Mouse (Mus musculus) T-helper 1 cell (primary cell): ENCODE measurements around the gene Copg2.

Source experiments
- in situ Hi-C: fragments of 300-600 bp; cut with MboI, MseI; formaldehyde crosslinking; loops from one replicate; pipeline ENCODE4 v1.15.1; 2025; ENCODE audit warnings: high pct_unique_total_duplicates

The Copg2 gene

DNA sequence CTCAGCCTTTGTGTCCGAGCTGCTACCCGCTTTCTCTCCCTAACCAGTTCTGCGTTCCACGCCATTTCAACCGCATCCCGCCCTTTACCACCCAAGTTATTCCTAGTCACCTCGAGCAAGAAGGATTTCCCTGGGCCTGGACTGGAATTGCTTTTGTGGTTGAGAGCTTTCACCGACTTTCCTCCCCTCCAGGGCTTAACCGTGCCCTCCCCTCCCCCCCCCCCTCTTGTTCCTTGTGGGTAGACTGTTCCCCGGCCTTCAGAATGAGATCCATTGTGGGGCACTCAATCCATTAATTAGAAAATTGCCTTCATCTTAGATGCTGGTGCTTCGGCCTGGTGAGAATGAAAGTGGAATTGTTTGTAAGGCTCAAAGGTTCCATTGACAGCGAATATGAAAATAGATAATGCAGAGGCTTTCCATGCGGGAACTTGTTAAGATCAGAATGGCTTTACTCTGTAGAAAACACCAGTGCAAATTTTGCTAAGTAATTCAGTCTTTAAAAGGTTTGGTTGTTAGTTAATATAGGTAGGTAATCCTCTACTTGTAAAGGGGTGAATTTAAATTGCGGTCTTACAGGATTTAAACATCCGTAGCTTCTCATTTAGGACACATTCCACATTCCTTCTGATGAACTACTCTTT, 160.7 kb downstream of the Copg2 start:
- in situ Hi-C loops, result no loop called here

GRCm38 (mm10) chr6:30734988-30735727, 161.4 kb downstream of the Copg2 start:
- in situ Hi-C loops, result no loop called here

GRCm38 (mm10) chr6:30734465-30734864, 162.1 kb downstream of the Copg2 start:
- in situ Hi-C loops, result no loop called here

GRCm38 (mm10) chr6:30732571-30733130, 163.9 kb downstream of the Copg2 start:
- in situ Hi-C loops, result no loop called here

DNA sequence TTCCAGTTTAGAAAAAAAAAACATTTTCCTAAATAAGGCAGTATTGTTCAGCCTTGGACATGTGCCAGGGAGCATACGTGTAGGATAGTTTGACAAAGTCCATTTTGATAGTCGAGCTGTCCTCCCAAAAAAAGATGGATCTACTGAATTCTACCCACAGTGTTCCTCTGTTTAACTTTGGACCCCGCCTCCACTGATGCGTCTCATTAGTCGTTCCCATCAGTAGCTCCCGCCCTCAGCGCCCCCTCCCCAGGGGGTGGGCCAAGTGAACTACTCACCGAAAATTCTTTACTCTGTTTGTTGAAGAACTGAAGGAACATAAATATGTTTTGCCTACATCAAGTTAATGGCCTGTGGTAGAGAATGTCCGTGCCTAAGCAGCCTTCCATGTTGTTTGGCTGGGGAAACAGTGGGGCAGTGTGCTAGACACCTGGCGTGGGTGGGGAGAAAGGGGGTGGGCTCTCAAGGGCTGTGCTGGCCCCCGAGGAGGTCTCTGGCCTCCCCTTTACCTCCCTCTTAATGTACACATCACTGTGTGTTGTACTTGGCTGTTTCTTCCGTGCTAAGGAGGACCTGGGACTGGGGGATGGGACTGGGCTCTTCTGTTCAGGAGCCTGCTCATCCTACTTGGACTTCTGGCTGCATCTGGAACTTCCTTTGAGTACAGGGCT, 166.2 kb downstream of the Copg2 start:
- in situ Hi-C loops, result no loop called here

DNA sequence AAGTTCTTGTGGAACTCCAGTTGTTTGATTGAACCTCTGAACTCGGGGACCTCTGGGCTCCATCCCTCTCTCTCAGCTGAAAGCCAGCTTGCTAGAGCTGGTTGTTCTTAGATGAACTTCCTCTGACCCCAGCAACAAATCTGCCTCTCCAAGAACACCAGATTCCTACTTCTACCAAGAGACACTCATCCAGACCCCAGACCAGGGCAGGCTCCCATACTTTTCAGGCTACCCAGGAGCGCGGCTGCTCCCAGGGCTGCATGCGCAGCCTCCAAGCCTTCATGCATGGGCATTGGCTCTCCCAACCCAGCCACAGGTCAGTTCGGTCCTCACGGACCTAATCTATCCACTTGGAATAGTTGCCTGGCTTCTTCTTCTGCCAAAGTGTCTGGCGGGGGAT, 173.3 kb downstream of the Copg2 start, which contains the start of gene Mest:
Mest (plus strand) TSS at position 217 of the 400 bp plus-strand sequence.
- in situ Hi-C loops, result no loop called here

GRCm38 (mm10) chr6:30722385-30723164, 174.0 kb downstream of the Copg2 start:
- in situ Hi-C loops, result no loop called here

DNA sequence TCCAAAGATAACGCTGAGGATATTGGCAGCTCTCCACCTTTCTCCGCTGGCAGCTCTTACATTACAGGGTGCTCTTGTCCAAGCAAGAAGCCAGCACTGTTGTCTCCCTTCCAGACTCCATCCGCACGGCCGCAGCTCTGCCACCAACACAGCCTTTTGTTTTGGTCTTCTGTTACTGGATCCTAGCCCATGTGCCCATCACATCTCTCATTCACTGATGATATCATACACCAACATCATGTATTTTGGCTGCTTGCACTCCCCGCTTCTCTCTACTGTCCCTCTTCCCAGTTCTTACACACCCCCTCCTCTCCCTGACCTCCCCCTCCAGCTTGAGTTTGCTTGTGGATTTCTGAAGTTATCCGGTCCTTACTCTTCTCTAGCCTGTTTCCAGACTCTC, 179.8 kb downstream of the Copg2 start:
- in situ Hi-C loops, result no loop called here

DNA sequence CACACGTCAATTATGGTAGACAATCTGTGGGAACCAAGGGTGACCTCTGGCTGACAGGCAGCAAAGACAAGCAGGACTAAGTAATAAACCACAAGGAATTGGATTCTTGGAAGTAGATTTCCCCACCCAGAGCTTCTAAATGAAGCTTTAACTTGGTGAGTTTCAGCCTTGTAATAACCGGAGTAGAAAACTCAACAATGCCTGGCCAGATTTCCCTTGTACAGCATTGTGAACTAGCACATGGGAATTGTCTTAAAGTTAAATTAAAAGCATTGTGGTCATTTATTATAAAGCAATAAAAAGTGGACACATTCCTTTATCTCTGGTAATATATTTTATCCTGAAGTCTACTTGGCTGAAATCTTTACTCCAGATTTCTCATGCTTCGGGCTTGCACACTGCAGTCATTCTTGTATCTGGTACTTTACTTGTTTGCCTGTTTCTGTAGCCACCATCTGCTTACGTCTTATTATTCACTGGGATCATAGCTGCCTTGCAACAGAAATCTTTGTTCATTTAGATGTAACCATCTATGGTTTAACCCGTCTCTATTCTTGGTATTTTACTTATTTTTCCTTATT, 181.6 kb downstream of the Copg2 start:
- in situ Hi-C loops, result no loop called here

DNA sequence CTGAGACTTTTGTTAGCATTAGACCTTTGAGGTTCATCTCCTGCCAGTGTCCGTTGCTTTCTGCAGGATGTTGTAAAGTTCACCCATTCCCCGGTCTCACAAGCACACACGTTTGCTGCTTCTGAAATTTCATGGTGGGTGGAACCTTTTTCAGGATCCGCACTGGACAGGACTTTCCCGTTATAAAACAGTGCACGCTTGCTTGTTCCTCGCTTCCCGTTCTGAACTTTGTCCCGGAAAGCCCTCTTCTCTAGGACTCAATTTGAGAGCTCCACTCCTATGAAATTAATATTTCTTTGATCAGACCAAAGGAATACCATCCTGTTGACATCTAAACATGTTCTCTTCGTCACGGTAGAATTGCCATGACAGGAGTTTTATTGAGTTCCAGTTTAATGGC, 182.7 kb downstream of the Copg2 start:
- in situ Hi-C loops, result no loop called here

DNA sequence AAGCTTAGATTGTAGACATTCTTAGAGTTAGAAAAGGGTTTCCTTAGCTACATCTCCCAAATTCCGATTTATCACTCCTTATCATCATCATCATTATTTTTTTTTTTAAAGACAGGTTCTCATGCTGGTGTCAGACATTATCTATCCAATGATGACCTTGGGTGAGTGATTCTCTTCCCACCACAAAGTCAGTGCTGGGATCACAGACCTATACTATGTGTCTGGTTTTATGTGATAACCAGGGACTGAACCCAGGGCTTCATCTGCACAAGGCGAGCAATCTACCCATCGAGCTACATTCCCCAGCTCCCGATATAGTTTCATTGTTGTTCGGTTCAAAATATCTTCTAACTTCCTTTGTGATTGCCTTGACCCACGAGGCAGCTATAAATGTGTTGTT, 183.1 kb downstream of the Copg2 start:
- in situ Hi-C loops, result no loop called here

GRCm38 (mm10) chr6:30712484-30712883, 184.1 kb downstream of the Copg2 start:
- in situ Hi-C loops, result no loop called here

DNA sequence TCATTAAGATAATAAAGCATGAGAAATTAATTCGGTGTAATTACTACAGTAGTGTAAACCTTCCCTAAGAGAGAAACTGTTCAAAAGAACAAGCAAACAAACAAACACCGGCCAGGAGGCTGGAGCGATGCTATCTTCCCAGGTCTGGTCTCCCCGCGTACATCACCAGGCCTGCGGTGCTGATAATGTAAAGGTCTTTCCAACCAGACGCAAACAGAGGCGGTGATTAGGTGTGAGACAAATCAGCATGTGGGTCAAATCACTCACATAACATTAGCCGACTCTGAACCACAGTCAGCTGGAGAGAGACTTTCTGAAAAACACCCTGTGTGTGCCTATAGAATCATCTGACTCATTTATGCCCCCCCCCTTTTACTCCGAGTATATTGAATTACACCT, 185.2 kb downstream of the Copg2 start:
- in situ Hi-C loops, result no loop called here

DNA sequence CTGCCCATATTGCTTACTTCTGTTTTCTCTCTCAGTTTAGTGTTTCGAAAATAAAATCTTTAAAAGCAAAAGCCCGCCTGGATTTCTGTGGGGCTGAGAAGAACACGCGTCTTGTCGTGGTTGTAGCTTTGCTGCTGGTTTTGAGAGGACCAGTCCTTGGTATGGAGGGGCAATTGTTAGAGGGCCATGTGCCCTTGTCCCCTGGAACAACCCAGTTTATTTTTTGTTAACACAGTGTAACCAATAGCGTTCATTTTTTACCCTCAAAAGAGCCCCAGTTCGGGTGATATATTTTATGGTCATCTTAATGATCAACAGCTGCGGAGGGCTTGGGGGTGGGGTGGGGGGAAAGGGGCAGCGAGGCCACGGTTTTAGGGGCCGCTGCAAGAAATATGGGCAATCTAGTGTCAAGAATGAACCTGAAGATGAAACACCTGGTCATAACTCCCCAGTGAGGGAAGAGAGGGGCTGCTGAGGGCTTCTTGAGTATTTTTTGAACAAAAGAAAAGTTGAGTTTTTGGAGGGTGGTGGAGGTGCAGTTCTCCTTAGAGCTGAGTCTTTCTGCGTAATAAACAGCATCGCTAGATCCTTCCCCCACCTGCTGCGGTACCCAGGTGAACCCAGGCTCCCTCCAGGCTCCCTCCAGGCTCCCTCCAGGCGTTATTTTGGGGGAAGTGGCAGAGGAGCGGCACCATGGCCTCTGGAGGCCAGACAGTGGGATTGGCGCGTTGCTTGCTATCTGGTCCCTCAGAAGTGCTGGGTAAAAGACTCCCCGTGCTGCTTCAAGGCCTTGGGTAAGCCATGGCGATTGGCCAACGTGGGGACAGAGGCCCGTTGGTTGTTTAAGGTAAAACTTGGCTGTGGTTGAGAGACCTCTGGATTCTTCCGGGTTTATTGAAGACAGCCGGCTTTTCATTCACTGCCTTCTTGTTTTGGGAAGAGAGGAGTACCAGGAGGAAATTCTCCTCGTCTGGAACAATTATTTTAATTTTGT, 185.9 kb downstream of the Copg2 start:
- in situ Hi-C loops, result no loop called here

DNA sequence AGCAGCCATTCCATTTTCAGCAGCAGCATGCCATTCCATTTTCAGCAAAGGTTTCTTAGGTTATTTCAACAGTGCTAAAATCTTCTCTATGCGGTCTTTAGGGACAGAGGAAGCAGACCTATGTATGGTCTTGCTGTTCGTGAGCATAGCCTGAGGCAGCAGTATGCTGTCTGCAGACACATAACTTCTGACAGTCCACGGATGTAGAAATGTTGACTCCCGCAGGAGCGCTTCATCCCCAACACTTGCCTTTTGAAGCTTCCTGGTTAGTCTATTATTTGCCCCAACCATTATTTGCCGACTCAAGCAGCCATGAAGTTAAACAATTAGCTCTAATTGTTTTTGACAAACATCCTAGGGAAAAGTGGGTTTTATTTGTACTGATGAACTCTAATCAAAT, 187.5 kb downstream of the Copg2 start:
- in situ Hi-C loops, result no loop called here

DNA sequence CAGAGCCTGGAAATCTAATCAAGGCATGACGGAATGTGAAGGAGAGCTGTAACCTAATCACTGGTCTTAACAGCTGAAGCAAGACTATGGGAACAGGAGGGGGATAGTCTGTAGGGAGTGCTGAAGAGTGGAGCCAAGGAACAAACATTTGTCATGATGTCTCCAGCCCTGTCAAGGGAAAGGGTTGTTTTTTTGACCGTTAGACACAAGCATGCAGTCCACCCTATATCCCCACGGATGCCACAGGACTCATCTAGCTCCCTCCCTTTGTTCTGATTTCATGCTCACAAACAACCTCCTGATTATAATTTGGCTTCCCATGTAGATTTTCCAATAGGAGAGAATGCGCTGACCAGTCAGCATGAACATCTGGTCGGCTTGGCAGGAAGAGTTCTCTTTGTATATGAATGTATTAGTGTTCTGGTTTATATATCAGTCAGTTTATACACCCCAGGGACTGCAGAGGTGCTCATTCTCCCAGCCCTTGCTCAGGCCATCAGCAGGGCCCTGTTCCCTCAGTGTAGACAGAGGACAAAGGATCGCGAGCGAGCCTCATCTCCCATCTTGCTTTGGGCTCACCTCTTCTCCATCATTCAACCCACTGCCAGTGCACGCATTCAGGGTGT, 192.5 kb downstream of the Copg2 start:
- in situ Hi-C loops, result no loop called here

GRCm38 (mm10) chr6:30703476-30703875, 193.1 kb downstream of the Copg2 start:
- in situ Hi-C loops, result no loop called here

DNA sequence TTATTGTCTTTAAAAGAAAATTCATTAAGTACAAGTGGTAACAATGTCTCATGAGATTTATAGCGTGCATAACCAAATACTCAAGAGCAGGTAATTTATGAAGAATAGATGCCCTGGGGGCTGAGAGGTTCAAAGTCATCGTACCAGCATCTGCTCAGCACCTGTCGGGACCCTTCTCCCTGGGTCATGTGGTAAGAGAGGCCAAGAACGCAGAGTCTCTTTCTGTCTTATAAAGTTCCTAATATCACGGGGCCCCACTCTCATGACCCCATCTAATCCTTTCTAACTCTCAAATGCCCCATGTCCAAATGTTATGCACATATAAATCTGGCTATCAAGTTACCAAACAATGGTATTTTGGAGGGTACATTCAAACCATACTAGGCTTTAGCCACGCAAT, 193.7 kb downstream of the Copg2 start:
- in situ Hi-C loops, result no loop called here

DNA sequence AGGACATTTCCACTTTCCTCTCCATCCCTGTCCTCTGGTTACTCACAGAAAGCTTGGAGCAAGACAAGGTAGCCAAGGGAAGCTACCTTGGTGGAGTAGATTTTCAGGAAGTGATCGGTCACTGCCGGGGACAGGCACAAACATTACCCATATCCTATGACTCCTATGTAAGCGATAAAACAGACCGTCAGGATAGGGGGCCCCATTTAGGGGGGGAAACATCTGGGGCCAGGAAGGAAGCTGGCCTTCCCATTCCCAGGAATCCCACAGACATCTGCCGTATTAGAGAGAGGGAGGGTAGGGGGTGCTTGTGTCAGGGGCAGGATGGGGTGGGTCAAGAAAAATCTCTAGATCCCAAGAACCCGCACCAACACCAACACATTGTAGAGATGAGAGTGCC, 196.4 kb downstream of the Copg2 start:
- in situ Hi-C loops, result no loop called here

GRCm38 (mm10) chr6:30698036-30698435, 198.6 kb downstream of the Copg2 start:
- in situ Hi-C loops, result loop anchor here (10.0 kb wide), 1 partner anchor 457 kb away; no protein-coding TSS in a partner anchor
